Mouse (Mus musculus): ENCODE measurements around the gene Zfp568. TPM values are rescaled to one million over a fixed set of nuclear protein-coding genes. Genes with fewer than 3 reads are reported as not detected.

Gene Zfp568
- polyA plus RNA-seq, 1 experiment from 2014 or later, result 25.2 TPM

DNA sequence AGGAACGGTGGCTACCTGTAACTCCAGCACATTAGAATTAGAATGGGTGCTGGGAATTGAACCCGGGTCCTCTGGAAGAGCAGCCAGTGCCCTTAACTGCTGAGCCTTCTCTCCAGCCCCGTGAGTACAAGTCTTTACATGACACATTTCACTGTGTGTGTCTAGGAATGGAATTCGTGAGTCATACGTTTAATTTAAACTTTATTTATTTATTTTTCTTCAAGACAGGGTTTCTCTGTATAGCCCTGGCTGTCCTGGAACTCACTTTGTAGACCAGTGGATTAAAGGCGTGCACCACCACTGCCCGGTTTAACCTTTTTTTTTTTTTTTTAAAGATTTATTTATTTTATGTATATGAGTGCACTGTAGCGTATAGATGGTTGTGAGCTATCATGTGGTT, 11.4 kb downstream of the Zfp568 start:
- Histone ChIP-seq H3K4me2 (ENCODE audit: low read depth, severe bottlenecking) (no peak overlapping the region), H3K27ac (replicated peaks; ENCODE audit: low read depth, low read length) (no peak overlapping the region), H3K4me3 (ENCODE audit: low read depth, low read length) (no peak overlapping the region), H3K9ac (ENCODE audit: low read length) (no peak overlapping the region), H3K27me3 (ENCODE audit: control insufficient read depth, insufficient read depth, low read length) (no peaks in the 10 kb centered on the region), H3K9me3 (ENCODE audit: control insufficient read depth, low read length) (peaks cover 3% of the 10 kb centered on the region; the same call in 1 of the 2 replicates), H3K36me3 (ENCODE audit: control insufficient read depth, insufficient read depth, low read length) (peaks cover 32% of the 10 kb centered on the region; the same call in 1 of the 2 replicates), H3K4me1 (ENCODE audit: control insufficient read depth, insufficient read depth, low read length) (no peaks in the 10 kb centered on the region)
- ATAC-seq (ENCODE audit: insufficient number of reproducible peaks, low FRiP score, low TSS enrichment, low read depth), result no peak
- no peak for DNase-seq (ENCODE audit: low spot score)
- 96% methylated on average over 8 of the region's 8 CpGs for WGBS

DNA sequence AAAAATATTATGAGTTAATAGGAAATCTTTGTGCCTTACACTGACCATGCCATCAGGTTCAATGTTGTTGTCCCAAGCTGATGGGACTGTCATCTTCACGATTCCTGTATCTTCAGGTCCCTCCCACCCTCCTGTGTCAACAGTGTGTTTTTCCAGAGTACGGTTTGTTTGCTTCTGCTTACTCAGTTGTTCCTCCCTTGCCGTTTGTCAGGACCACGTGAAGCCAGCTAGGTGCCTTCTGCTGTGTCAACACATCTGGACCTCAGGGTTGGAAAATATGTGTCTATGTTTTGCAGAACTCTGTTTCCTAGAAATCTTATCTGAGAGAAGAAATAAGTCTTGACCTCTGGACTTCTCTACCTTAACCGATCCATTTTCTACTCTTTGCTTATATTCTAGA, 16.8 kb downstream of the Zfp568 start:
- H3K9ac ChIP-seq (ENCODE audit: low read length), result no peak overlapping the region
- H3K27ac ChIP-seq (replicated peaks; ENCODE audit: low read depth, low read length), result no peak overlapping the region
- no peak overlapping the region for H3K4me3 ChIP-seq (ENCODE audit: low read depth, low read length)
- H3K4me1 ChIP-seq (ENCODE audit: control insufficient read depth, insufficient read depth, low read length), result no peaks in the 10 kb centered on the region
- DNase-seq (ENCODE audit: low spot score), result no peak
- no peak for ATAC-seq (ENCODE audit: insufficient number of reproducible peaks, low FRiP score, low TSS enrichment, low read depth)
- no peak overlapping the region for H3K4me2 ChIP-seq (ENCODE audit: low read depth, severe bottlenecking)
- 93% methylated on average over 5 of the region's 5 CpGs for WGBS
- H3K27me3 ChIP-seq (ENCODE audit: control insufficient read depth, insufficient read depth, low read length), result no peaks in the 10 kb centered on the region
- H3K9me3 ChIP-seq (ENCODE audit: control insufficient read depth, low read length), result no peaks in the 10 kb centered on the region
- peaks cover 10% of the 10 kb centered on the region; the same call in 1 of the 2 replicates for H3K36me3 ChIP-seq (ENCODE audit: control insufficient read depth, insufficient read depth, low read length)

DNA sequence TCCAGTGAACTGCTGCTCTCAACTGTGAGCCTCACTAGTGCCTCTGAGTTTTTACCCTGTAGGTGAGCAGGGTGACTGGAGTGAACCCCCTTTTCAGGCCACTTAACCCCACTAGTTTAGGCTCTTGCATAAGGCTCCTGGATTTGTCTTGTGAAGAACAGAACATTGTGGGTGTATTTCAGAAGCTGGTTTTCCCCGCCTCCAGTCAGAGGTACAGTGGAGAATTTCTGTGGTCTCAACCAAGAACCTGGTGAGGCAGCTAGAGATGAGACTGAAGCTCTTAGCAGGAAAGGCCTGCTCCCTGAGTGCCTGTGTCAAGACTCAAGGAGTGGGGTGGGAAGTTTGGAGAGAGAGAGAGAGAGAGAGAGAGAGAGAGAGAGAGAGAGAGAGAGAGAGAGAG, 23.8 kb downstream of the Zfp568 start:
- Histone ChIP-seq H3K4me3 (ENCODE audit: low read depth, low read length) (no peak overlapping the region), H3K4me2 (ENCODE audit: low read depth, severe bottlenecking) (no peak overlapping the region), H3K9me3 (ENCODE audit: control insufficient read depth, low read length) (no peaks in the 10 kb centered on the region), H3K9ac (ENCODE audit: low read length) (no peak overlapping the region), H3K27ac (replicated peaks; ENCODE audit: low read depth, low read length) (no peak overlapping the region; the same call in 1 of the 2 replicates), H3K36me3 (ENCODE audit: control insufficient read depth, insufficient read depth, low read length) (peaks cover 3% of the 10 kb centered on the region; the same call in 1 of the 2 replicates), H3K4me1 (ENCODE audit: control insufficient read depth, insufficient read depth, low read length) (peaks cover 4% of the 10 kb centered on the region; the same call in 1 of the 2 replicates), H3K27me3 (ENCODE audit: control insufficient read depth, insufficient read depth, low read length) (no peaks in the 10 kb centered on the region)
- ATAC-seq (ENCODE audit: insufficient number of reproducible peaks, low FRiP score, low TSS enrichment, low read depth) (no peak), DNase-seq (ENCODE audit: low spot score) (no peak)
- WGBS, result 92% methylated on average over 1 of the region's 1 CpGs

DNA sequence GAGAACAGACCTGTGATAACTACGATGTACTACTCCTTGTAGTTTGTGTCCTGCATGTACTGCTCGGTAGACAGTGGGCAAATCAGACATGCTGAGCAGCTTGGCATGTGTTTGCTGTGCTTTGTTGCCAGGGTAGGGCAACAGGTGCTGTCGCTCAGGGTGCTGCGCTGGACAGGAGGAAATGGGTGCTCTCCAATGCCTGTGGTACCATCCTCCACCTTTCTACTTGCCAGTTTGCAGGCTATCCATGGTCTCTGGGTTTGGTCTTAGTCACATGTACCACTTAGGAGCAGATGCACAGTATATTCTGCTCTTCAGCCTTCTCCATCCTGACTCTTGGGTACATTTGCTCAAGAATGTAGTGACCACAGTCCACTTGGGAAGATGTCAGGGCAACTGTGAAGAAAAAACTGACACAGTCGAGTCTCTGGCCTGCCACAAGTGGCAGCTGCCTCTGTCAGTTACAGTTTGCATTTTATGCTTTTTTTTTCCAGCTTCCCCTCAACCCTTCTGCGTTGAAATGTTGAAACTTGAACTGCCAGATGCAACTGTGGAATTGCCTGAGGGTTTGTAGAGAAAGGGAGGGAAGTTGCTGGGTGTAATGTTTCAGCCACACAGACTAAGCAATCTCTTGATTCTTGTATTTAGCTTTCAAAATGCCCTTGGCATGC, 24.4 kb downstream of the Zfp568 start:
- Histone ChIP-seq H3K9me3 (ENCODE audit: control insufficient read depth, low read length) (no peaks in the 10 kb centered on the region), H3K4me1 (ENCODE audit: control insufficient read depth, insufficient read depth, low read length) (peaks cover 4% of the 10 kb centered on the region; the same call in 1 of the 2 replicates), H3K27me3 (ENCODE audit: control insufficient read depth, insufficient read depth, low read length) (no peaks in the 10 kb centered on the region), H3K36me3 (ENCODE audit: control insufficient read depth, insufficient read depth, low read length) (peaks cover 3% of the 10 kb centered on the region; the same call in 1 of the 2 replicates), H3K9ac (ENCODE audit: low read length) (no peak overlapping the region), H3K4me3 (ENCODE audit: low read depth, low read length) (no peak overlapping the region), H3K27ac (replicated peaks; ENCODE audit: low read depth, low read length) (peak overlapping the region; percentile 32; the same call in 1 of the 2 replicates), H3K4me2 (ENCODE audit: low read depth, severe bottlenecking) (no peak overlapping the region)
- DNase-seq (ENCODE audit: low spot score) (no peak), ATAC-seq (ENCODE audit: insufficient number of reproducible peaks, low FRiP score, low TSS enrichment, low read depth) (no peak)
- 74% methylated on average over 6 of the region's 6 CpGs for WGBS

- no peak for DNase-seq (ENCODE audit: low spot score)
- Histone ChIP-seq H3K27ac (replicated peaks; ENCODE audit: low read depth, low read length) (no peak overlapping the region), H3K9me3 (ENCODE audit: control insufficient read depth, low read length) (no peaks in the 10 kb centered on the region), H3K4me2 (ENCODE audit: low read depth, severe bottlenecking) (no peak overlapping the region), H3K4me3 (ENCODE audit: low read depth, low read length) (no peak overlapping the region), H3K27me3 (ENCODE audit: control insufficient read depth, insufficient read depth, low read length) (no peaks in the 10 kb centered on the region), H3K9ac (ENCODE audit: low read length) (no peak overlapping the region), H3K4me1 (ENCODE audit: control insufficient read depth, insufficient read depth, low read length) (peaks cover 4% of the 10 kb centered on the region; the same call in 1 of the 2 replicates), H3K36me3 (ENCODE audit: control insufficient read depth, insufficient read depth, low read length) (peaks cover 9% of the 10 kb centered on the region; the same call in 1 of the 2 replicates)
- ATAC-seq (ENCODE audit: insufficient number of reproducible peaks, low FRiP score, low TSS enrichment, low read depth), result no peak
- 82% methylated on average over 21 of the region's 21 CpGs for WGBS
These were observed 25.7 kb downstream of the Zfp568 start for GRCm38 (mm10) chr7:30009321-30010085.

DNA sequence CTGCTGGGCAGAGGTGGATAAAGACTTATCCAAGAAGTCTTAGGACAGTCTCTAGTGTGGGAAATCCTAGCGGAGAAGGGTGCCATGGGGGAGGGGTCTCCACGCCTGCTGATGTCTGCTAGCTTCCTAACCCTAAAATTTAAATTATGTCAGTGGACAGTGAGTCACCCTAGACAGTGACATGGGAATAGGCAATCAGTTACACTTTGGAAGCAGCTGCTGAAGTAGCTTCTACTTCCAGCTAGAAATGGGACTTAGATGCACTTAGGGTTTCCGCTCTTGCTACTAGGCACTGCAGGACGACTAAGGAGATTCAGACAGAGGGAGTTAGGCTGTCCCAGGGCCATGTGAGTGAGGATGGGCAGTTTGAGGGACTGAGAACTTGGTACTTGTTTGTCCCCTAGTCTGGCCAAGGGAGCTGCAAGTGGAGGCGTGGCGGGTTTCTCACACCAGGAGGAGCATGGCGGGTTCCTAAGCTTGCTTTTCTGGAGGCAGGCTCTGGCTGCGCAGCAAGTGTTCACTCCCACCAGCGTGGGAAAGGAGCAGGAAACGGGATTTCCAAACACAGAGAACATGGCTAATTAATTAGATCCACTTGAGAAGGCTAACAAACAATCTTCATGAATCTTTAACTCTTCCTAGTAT, 26.9 kb downstream of the Zfp568 start:
- H3K9me3 ChIP-seq (ENCODE audit: control insufficient read depth, low read length), result no peaks in the 10 kb centered on the region
- no peak overlapping the region for H3K4me2 ChIP-seq (ENCODE audit: low read depth, severe bottlenecking)
- no peak for DNase-seq (ENCODE audit: low spot score)
- H3K4me1 ChIP-seq (ENCODE audit: control insufficient read depth, insufficient read depth, low read length), result peaks cover 4% of the 10 kb centered on the region; the same call in 1 of the 2 replicates
- 84% methylated on average over 10 of the region's 10 CpGs for WGBS
- no peak overlapping the region for H3K27ac ChIP-seq (replicated peaks; ENCODE audit: low read depth, low read length)
- no peaks in the 10 kb centered on the region for H3K27me3 ChIP-seq (ENCODE audit: control insufficient read depth, insufficient read depth, low read length)
- no peak for ATAC-seq (ENCODE audit: insufficient number of reproducible peaks, low FRiP score, low TSS enrichment, low read depth)
- H3K9ac ChIP-seq (ENCODE audit: low read length), result no peak overlapping the region
- H3K4me3 ChIP-seq (ENCODE audit: low read depth, low read length), result no peak overlapping the region
- peaks cover 17% of the 10 kb centered on the region; the same call in 1 of the 2 replicates for H3K36me3 ChIP-seq (ENCODE audit: control insufficient read depth, insufficient read depth, low read length)

- no peak overlapping the region for H3K27ac ChIP-seq (replicated peaks; ENCODE audit: low read depth, low read length)
- peaks cover 3% of the 10 kb centered on the region; the same call in 1 of the 2 replicates for H3K4me1 ChIP-seq (ENCODE audit: control insufficient read depth, insufficient read depth, low read length)
- no peak overlapping the region for H3K9ac ChIP-seq (ENCODE audit: low read length)
- peak; percentile 52 for DNase-seq (ENCODE audit: low spot score)
- no peak overlapping the region for H3K4me2 ChIP-seq (ENCODE audit: low read depth, severe bottlenecking)
- WGBS, result 90% methylated on average over 4 of the region's 4 CpGs
- no peak overlapping the region for H3K4me3 ChIP-seq (ENCODE audit: low read depth, low read length)
- H3K36me3 ChIP-seq (ENCODE audit: control insufficient read depth, insufficient read depth, low read length), result peaks cover 26% of the 10 kb centered on the region; the same call in 1 of the 2 replicates
- H3K27me3 ChIP-seq (ENCODE audit: control insufficient read depth, insufficient read depth, low read length), result no peaks in the 10 kb centered on the region
- ATAC-seq (ENCODE audit: insufficient number of reproducible peaks, low FRiP score, low TSS enrichment, low read depth), result no peak
- no peaks in the 10 kb centered on the region for H3K9me3 ChIP-seq (ENCODE audit: control insufficient read depth, low read length)
These were observed 29.2 kb downstream of the Zfp568 start for GRCm38 (mm10) chr7:30012956-30013363.

DNA sequence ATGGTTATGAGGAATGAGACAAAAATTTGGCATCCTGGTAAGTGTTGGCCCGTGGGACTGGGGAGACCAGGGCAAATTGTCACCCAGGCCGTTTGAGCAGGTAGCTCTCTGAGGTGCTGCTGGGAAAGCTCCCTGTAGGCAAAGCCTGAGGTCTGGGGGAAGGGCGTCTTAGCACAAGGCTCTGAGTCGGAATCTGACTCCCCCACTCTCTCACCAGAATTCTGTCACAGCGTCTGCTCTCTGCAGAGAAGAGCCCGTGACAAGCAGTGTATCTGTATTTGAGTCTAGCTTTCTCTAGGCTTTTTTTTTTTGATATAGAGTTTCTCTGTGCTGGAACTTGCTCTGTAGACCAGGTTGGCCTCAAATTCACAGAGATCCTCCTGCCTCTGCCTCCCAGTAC, 33.5 kb downstream of the Zfp568 start:
- Histone ChIP-seq H3K4me1 (ENCODE audit: control insufficient read depth, insufficient read depth, low read length) (no peaks in the 10 kb centered on the region), H3K27ac (replicated peaks; ENCODE audit: low read depth, low read length) (no peak overlapping the region), H3K36me3 (ENCODE audit: control insufficient read depth, insufficient read depth, low read length) (peaks cover 31% of the 10 kb centered on the region; the same call in 1 of the 2 replicates), H3K27me3 (ENCODE audit: control insufficient read depth, insufficient read depth, low read length) (no peaks in the 10 kb centered on the region), H3K4me2 (ENCODE audit: low read depth, severe bottlenecking) (no peak overlapping the region), H3K9me3 (ENCODE audit: control insufficient read depth, low read length) (no peaks in the 10 kb centered on the region), H3K9ac (ENCODE audit: low read length) (no peak overlapping the region), H3K4me3 (ENCODE audit: low read depth, low read length) (no peak overlapping the region)
- ATAC-seq (ENCODE audit: insufficient number of reproducible peaks, low FRiP score, low TSS enrichment, low read depth) (no peak), DNase-seq (ENCODE audit: low spot score) (no peak)
- 94% methylated on average over 6 of the region's 6 CpGs for WGBS

Measured in limb, embryonic 11.5 days (tissue).